In the genomic region with DNA sequence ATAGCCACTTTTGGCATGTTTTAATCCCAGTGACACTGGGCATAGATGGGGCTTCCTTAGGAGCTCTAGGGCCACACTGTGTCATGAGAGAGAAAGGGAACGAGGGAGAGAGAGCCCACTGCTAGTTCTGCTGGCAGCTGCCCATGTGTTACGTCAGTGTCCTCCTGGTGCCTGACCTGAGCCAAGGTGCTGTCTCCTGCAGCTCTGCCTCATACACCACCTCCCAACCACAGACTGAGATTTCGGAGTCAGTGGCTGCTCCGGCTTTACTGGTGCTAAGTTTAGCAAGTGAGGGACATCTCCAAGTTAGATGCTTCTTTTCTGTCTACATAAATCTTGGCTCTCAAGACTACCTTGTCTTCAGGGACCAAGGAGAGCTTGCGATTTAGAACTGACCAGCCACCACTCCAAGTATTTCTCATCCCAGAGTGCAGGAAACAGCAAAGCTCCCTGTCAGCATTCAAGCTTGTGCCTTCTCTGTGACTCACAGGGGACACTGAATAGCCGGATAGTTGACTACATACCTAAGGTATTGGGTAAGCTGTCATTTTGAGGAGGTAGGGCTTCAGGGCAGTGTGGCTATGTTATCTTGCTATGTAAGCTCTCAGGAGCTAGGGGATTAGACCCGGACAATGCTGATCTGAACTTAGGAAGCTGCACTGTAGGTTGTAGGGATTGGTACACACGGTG, we compare ENCODE assay signal across 19 mouse cellular contexts. TPM values are rescaled to one million over a fixed set of nuclear protein-coding genes. Genes with fewer than 3 reads are reported as not detected.
A peak's percentile ranks its signal among the peaks of the same experiment; 100 is the strongest.
DNase-seq lines count a peak whose midpoint lies in the region; ATAC-seq and TF ChIP-seq lines count a peak whose summit lies in the region.
"Had no signal": no experiment of that assay in that cellular context is flagged by ENCODE, and none has a peak within 500 bp of the region (broad histone marks: within the 10 kb centered on the region; RNA-seq: fewer than 3 reads in every experiment).

No protein-coding gene starts in this region.

- no peaks in the 10 kb centered on the region for H3K4me1 ChIP-seq in midbrain, embryonic 11.5 days (ENCODE audit: control insufficient read depth, insufficient read depth, low read length)
- no peaks in the 10 kb centered on the region for H3K4me1 ChIP-seq in midbrain, postnatal 0 days (ENCODE audit: insufficient read depth, low read length)
- H3K4me1 ChIP-seq: limb, embryonic 10.5 days; liver, embryonic 13.5 days; midbrain, embryonic 10.5 days had no signal

- no peak overlapping the region for H3K9ac ChIP-seq in midbrain, embryonic 11.5 days (ENCODE audit: low read length)
- no peak overlapping the region for H3K9ac ChIP-seq in midbrain, postnatal 0 days (replicated peaks; ENCODE audit: low read length, poor library complexity, severe bottlenecking)
- H3K9ac ChIP-seq: liver, embryonic 13.5 days had no signal

- H3K4me2 ChIP-seq in midbrain, embryonic 11.5 days, result no peak overlapping the region
- H3K4me2 ChIP-seq in midbrain, postnatal 0 days (ENCODE audit: low read depth, low read length, poor library complexity, severe bottlenecking), result no peak overlapping the region
- H3K4me2 ChIP-seq: liver, embryonic 13.5 days had no signal

- no peak for ATAC-seq in midbrain, embryonic 11.5 days (ENCODE audit: low FRiP score)
- ATAC-seq in midbrain, postnatal 0 days (ENCODE audit: low FRiP score), result no peak
- ATAC-seq: forebrain, embryonic 16.5 days had no signal

- H3K4me3 ChIP-seq in midbrain, embryonic 11.5 days (ENCODE audit: low read depth, low read length), result no peak overlapping the region
- H3K4me3 ChIP-seq in midbrain, postnatal 0 days (ENCODE audit: low read depth, low read length), result no peak overlapping the region
- H3K4me3 ChIP-seq: heart, adult 2 months; limb, embryonic 10.5 days; liver, embryonic 13.5 days; midbrain, embryonic 10.5 days had no signal

- no peak overlapping the region for H3K27ac ChIP-seq in midbrain, embryonic 11.5 days (ENCODE audit: low read depth, low read length)
- H3K27ac ChIP-seq in midbrain, postnatal 0 days (ENCODE audit: low read depth, low read length), result no peak overlapping the region
- H3K27ac ChIP-seq: heart, adult 2 months; limb, embryonic 10.5 days; liver, embryonic 13.5 days; midbrain, embryonic 10.5 days had no signal

- intact Hi-C loops in left cerebral cortex, postnatal 25 days (cut with DNase I), result no loop called here

- no peaks in the 10 kb centered on the region for H3K27me3 ChIP-seq in midbrain, embryonic 11.5 days (ENCODE audit: control insufficient read depth, insufficient read depth, low read length)
- no peaks in the 10 kb centered on the region for H3K27me3 ChIP-seq in midbrain, postnatal 0 days (ENCODE audit: insufficient read depth, low read length)

- H3K36me3 ChIP-seq in midbrain, embryonic 11.5 days (ENCODE audit: control insufficient read depth, insufficient read depth, low read length), result no peaks in the 10 kb centered on the region
- H3K36me3 ChIP-seq in midbrain, postnatal 0 days (ENCODE audit: insufficient read depth, low read length), result no peaks in the 10 kb centered on the region
- H3K36me3 ChIP-seq: G1E; limb, embryonic 10.5 days; liver, embryonic 13.5 days; midbrain, embryonic 10.5 days had no signal

- H3K9me3 ChIP-seq in midbrain, embryonic 11.5 days (ENCODE audit: control insufficient read depth, low read length), result no peaks in the 10 kb centered on the region
- H3K9me3 ChIP-seq in midbrain, postnatal 0 days (ENCODE audit: low read length), result no peaks in the 10 kb centered on the region
- H3K9me3 ChIP-seq: limb, embryonic 10.5 days; liver, embryonic 13.5 days; midbrain, embryonic 10.5 days had no signal

- TF ChIP-seq CTCF in midbrain, postnatal 0 days (IDR thresholded peaks at IDR 0.05), result no peak

- 90% methylated on average over 8 of the region's 8 CpGs for WGBS in midbrain, embryonic 11.5 days
- WGBS in midbrain, postnatal 0 days, result 86% methylated on average over 8 of the region's 8 CpGs

- peak; percentile 8 for DNase-seq in gastrocnemius, adult 18-20 months (ENCODE audit: low spot score)
- DNase-seq in gastrocnemius, adult 8-10 months (ENCODE audit: low spot score in 2 of 2), result no peak
- DNase-seq in midbrain, embryonic 11.5 days (ENCODE audit: low spot score, missing footprints), result peak; percentile 47
- DNase-seq in midbrain, postnatal 0 days (ENCODE audit: low spot score), result no peak
- peak; percentile 94 for DNase-seq in cerebellum, postnatal 10 days
- peak; percentile 25 for DNase-seq in skeletal muscle tissue, adult 2 months (ENCODE audit: low read depth, low spot score)
- no peak for DNase-seq in retina, postnatal 1 day
- DNase-seq in left cerebral cortex, postnatal 25 days (ENCODE audit: low spot score in 2 of 2), result no peak
- DNase-seq: kidney, postnatal 14 days; layer of hippocampus, adult 9-11 months; liver, embryonic 13.5 days; lung, postnatal 14 days; right cerebral cortex, postnatal 14 days had no signal

RNA-seq across cellular contexts. Expression of a gene that starts 14.3 kb away (rescaled TPM):
- total RNA-seq in gastrocnemius, adult 18-20 months (2021), result not detected
- not detected for total RNA-seq in gastrocnemius, adult 8-10 months (2022)
- polyA plus RNA-seq in midbrain, embryonic 11.5 days (2014; fragmentation: Nextera tagmentation; extraction: Ambion mirVana), result not detected in 2 replicates
- not detected in 2 replicates for total RNA-seq in midbrain, postnatal 0 days (2014; rRNA removed)
- not detected in 2 replicates for polyA plus RNA-seq in midbrain, postnatal 0 days (2015; fragmentation: Nextera tagmentation; extraction: Ambion mirVana)
- total RNA-seq in left cerebral cortex, postnatal 25 days (2021), result not detected
- total RNA-seq: G1E; heart, adult 2 months had no signal
- polyA plus RNA-seq: forebrain, embryonic 16.5 days; G1E; heart, adult 2 months; intestine, embryonic 14.5 days; limb, embryonic 10.5 days; liver, embryonic 13.5 days; midbrain, embryonic 10.5 days had no signal

RNA-seq across cellular contexts. Expression of a gene that starts 27.3 kb away (rescaled TPM):
- 1 to 10 TPM; 3.5 to 4.4 TPM for total RNA-seq in gastrocnemius, adult 18-20 months (2021)
- total RNA-seq in gastrocnemius, adult 8-10 months (2022), result 1 to 10 TPM; 1.5 to 4.4 (median 2.8) TPM
- 4.8 TPM in 2 replicates for polyA plus RNA-seq in midbrain, embryonic 11.5 days (2014; fragmentation: Nextera tagmentation; extraction: Ambion mirVana)
- 40.3 and 42.3 TPM in 2 replicates for total RNA-seq in midbrain, postnatal 0 days (2014; rRNA removed)
- polyA plus RNA-seq in midbrain, postnatal 0 days (2015; fragmentation: Nextera tagmentation; extraction: Ambion mirVana), result 7.8 and 8.6 TPM in 2 replicates
- total RNA-seq in left cerebral cortex, postnatal 25 days (2021), result 100 to 1,000 TPM in 1 of 2 experiments, 10 to 100 TPM in 1; 64.8 to 174 TPM
- polyA plus RNA-seq: G1E had no signal

Comparison
In these comparisons a context has a peak if more than half of its experiments do, and no peak if none do; other contexts are left out.
1. DNase-seq: peak in gastrocnemius, adult 18-20 months (single experiment), midbrain, embryonic 11.5 days (single experiment), cerebellum, postnatal 10 days (2 of 2) and skeletal muscle tissue, adult 2 months (single experiment); none in gastrocnemius, adult 8-10 months (0 of 2), midbrain, postnatal 0 days (single experiment), retina, postnatal 1 day (single experiment) and left cerebral cortex, postnatal 25 days (0 of 2).